Mouse (Mus musculus): ENCODE measurements around the gene Epop.

- no peak for TF ChIP-seq EP300 (IDR thresholded peaks at IDR 0.05; ENCODE audit: low read depth)
- no peak for TF ChIP-seq CTCF (IDR thresholded peaks at IDR 0.05; ENCODE audit: low read depth)
Measured at GRCm38 (mm10) chr11:97658751-97659266, 29.3 kb upstream of the Epop start.

Data from heart, postnatal 0 days (tissue).